Mouse (Mus musculus) embryo, embryonic 11.5 days (tissue): ENCODE results near the gene Gm20388.
"Not testable (repeated sequence)": the region's sequence is repeated elsewhere in the genome, so short reads cannot be mapped to it uniquely, and the experiment has no call there.

ENCODE experiments used
- DNase-seq: peaks from one replicate; pipeline ENCODE4 v3.0.0-alpha.2; 2012; ENCODE audit warnings: low read depth, low spot score

Gene Gm20388

GRCm38 (mm10) chr8:123431616-123432365 lies 3521.2 kb downstream of the Gm20388 start:
- DNase-seq: no peak

GRCm38 (mm10) chr8:123432381-123432780 lies 3521.7 kb downstream of the Gm20388 start:
- DNase-seq: no peak

DNA sequence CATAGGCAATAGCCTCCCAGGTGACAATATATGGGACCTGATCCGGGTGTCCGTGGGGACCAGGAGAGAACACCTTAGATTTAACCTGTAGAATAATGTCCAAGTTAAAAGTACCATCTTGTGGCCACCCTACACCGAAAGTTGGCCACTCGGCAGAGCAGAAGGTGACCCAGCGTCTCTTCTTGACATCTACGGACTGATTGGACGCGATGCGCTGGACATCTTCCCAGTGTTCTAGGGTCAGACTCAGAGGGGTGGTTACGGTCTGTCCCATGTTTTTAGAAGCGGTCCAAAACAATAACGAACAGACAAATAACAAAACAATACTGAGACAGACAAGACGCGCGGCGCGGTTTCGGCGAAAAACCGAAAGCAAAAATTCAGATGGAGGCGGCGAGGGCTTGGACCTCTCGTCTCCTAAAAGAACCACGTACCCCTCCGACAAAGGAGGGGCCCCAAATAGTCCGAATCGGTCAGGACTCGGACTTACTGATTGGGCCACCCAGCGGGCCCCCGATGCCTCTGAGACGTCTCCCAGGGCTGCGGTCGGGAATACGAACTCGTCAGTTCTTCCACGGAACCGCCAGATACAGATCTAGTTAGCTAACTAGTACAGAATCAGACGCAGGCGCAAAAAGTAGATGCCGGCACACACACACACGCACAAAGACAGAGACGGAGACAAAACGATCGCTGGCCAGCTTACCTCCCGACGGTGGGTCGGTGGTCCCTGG lies 3522.8 kb downstream of the Gm20388 start:
- DNase-seq: not testable (repeated sequence)

DNA sequence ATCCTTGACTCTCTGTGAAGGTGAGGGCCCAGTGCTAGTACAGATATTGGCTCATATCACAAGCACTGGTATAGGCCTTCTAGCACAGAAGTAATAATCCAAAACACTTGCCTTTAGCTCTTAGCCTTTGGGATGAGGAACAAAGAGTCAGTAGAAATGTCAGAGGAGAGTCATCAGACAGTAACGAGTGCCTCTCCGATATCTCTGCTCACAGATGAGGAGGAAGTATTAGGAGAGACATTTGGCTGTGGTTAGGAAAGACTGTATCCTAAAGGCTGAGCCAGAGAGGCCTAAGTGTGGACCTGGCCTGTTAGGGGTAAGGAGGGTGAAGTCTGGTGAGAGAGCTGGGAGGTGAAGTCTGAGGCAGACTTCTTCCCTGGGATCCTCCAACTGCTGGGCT lies 3531.1 kb downstream of the Gm20388 start:
- no peak for DNase-seq

- no peak for DNase-seq
Measured at GRCm38 (mm10) chr8:123442351-123442750, 3531.7 kb downstream of the Gm20388 start.

- peak; percentile 85 for DNase-seq
Measured at GRCm38 (mm10) chr8:123442871-123443575, 3532.4 kb downstream of the Gm20388 start.

GRCm38 (mm10) chr8:123443576-123443921 lies 3532.9 kb downstream of the Gm20388 start:
- no peak for DNase-seq

DNA sequence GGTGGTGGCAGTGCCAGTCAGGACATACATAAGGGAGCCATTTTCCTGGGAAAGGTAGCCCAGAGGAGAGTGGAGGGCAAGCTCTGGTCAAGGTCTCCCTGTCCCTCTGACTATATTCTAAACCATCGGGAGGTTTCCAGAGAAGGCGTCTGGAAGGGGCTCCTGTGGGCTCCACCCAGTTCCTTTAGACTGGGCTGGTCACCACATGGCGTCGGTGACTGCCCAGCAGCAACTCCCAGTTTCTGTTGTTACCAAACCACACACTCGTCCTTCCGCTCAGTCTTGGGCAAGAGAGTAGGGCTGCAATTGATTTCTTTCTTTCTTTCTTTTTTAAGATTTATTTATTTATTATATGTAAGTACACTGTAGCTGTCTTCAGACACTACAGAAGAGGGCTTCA lies 3533.5 kb downstream of the Gm20388 start:
- DNase-seq: no peak

DNA sequence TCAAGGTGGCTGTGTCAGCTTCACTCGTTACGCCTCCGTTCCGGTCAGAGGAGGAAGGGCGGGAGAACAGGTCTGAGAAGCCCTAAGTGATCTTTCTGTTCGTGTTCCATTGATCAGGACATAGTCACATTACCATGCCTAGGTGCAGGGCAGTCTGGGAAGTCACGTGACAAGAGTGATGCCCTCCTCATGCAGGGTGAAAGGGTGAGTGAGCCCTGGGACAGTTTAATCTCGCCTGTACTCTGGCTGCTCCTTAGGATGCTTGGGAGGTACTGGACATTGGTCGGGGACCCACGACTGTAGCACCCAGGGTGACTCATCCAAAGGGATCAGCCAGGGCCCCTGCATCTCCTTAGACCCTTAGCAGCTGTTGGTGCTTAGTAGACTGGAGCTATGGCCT lies 3535.3 kb downstream of the Gm20388 start:
- DNase-seq: no peak

DNA sequence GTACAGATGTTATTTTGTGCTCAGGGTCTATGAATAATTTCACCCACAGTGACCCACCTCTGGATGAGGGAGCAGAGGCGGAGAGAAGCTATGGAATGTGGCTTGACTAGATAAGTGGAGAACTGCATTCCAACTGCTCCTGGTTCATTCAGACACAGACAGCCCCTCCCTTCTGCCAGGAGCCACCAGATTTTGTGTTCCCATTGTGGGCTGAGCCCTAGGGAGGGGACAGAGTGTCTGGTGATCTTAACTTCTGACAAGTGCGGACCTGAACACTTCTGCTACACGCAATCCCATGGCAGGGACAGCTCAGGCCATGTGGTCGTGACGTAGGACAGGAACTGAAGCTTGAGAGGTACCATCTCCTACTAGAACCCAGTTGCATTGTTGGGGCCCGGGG lies 3536.2 kb downstream of the Gm20388 start:
- no peak for DNase-seq

- no peak for DNase-seq
Measured at GRCm38 (mm10) chr8:123450783-123451182, 3540.1 kb downstream of the Gm20388 start.

- DNase-seq: not testable (repeated sequence)
Measured at GRCm38 (mm10) chr8:123451747-123452146, 3541.1 kb downstream of the Gm20388 start.

- DNase-seq: no peak
Measured at GRCm38 (mm10) chr8:123452149-123452548, 3541.5 kb downstream of the Gm20388 start.

GRCm38 (mm10) chr8:123453291-123453690 lies 3542.7 kb downstream of the Gm20388 start:
- DNase-seq: no peak

GRCm38 (mm10) chr8:123453951-123454350 lies 3543.3 kb downstream of the Gm20388 start:
- DNase-seq: no peak

DNA sequence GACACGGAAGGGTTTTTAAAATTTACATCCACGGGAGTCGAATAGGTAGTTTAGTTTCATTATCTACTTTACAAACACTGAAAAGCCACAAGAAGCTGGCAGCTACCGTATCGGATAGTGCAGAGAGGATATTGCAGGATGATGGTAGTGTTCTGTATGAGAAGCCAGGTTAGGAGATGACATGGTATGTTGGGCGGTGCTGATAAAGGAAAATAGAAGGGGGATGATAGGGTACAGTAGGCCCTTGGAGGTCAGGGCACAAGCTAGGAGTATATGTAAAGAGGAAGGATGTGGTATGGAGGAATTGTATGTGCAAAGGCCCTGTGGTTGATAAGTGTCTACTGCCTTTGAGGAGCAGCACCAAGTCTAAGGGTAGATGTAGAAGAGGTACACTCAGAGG lies 3543.9 kb downstream of the Gm20388 start:
- no peak for DNase-seq

- DNase-seq: no peak
Measured at GRCm38 (mm10) chr8:123463651-123464050, 3553.0 kb downstream of the Gm20388 start.

DNA sequence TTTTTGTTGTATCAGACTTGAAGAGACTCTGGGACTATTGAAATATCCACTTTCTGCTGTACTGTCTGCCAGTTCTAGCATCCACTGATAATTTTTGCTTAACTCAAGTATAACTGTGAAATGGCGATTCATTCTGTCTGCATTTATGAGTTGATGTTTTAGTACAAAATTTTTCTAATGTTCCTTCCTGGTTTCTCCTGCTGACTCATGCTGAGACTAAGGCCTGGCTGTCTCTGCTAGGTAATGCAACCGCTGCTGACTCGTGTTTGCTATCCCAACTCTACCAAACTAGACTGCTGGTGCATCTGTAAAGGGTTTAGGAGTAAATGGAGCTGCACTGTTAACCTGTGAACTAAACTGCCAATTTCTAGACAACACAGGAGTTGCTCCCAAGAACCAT lies 3556.8 kb downstream of the Gm20388 start:
- no peak for DNase-seq

DNA sequence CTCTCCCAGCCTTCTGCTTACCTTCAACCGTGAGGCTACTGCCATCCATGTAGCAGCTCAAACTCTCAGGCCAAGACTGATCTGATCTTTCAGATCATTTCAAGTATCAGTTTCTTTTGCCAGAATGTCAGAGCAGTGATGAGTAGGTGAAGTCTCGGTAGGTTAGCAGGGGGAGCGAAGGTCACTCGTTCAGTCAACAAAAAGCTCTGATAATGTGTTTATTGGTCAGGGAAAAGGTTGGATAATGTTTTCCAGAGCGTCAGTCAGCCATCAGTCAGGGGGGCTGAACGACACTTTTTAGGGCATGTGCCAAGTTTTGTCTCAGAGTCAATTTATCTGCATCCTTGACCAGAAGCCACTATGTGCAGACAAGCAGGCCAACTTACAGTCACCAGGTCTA lies 3562.3 kb downstream of the Gm20388 start:
- DNase-seq: not testable (repeated sequence)

DNA sequence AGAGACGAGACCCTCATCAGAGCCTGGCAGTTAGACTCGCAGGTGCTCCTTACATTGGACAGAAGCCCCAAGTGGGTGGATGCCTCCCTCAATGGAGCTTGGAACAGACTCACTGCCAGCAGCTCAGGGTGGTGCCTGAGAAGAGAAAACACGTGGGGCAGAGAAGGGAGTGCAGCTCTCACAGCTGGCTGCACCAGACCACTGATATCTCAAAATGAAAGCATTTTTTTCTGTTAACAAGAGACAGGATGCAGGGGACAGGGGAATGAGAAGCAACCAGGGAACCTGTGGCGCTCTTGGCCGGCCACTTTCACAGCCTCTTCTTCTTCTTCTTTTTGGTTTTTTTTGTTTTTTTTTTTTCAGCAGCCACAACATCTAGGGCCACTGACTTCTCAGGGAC lies 3563.9 kb downstream of the Gm20388 start:
- DNase-seq: not testable (repeated sequence)

DNA sequence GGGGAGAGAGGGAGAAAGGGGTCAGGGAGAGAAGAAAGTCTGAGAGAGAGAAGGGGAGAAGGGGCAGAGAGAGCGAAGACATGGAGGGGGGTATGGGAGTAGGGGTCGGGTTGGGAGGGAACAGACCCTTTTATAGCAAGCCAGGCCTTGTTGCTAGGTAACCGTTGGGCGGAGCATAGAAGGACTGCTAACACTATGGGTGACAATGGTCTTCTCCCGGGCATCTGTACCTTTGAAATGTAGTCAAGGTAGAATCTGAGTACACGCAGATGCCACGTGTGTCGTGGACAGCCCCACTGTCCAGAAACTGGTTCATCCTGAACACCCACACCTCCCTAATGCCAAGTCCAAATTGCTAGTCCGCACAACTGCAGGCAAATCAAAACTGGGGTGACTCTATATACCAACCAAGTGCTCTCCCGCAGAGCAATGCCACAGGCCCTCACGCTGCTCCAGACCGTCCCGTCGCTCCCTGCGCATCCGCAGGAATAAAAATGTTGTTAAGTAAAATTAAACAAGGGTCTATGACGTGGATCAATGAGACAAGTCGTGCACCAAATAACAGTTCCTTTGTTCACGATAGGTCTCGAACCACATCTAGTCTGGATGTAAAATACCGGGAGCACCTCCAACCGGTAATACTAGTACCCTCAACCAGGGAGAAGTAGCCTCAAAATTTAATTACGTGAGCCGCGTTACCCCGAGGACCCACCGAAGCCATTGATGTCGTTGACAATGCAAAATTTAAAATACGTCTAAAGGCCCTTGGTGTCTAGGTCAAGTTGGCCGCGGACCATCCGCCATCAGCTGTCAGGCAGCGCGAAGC lies 3566.5 kb downstream of the Gm20388 start:
- DNase-seq: no peak
